Mouse (Mus musculus) lung, adult 18-20 months (tissue): Measurements from ENCODE around the gene Nol9.

Experiments used
- DNase-seq, 2 experiments: peaks; one replicate each; pipeline ENCODE4 v3.0.0; 2022; ENCODE audit warnings: mixed read lengths in 2 of 2

The Nol9 gene

DNA sequence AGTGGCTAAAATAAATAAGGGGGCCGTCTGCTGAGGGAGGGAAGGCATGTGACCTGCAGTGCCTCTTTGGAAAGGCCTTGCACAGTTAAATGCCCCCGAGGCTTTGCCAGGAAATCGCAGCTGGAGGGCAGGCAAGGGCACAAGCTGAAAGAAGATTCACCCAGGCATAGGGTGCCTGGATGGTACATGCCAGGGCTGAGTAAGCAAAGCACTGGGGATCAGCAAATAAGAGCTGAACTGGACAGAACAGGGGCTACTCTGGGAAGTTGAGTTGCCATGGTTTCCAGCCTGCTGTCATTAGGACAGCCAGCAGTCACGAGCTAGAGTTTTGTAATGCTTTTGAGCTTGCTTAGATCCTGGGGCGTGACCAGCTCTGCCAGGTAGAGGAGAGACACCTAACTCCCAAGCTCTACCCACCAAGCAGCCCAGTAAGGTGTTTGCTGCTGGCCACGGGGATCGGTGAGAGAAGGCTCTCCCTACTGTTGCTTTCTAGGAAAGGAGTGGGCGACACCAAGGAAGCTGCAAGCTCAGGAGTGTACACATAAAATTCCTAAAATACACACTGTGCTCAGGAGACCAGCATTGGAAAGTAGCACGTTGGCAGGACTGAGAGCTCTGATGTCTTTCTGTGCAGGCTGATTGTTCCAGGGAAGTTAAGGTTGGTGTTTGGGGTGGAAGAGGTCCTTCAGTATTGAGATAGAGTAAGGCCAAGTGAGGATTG, 23.4 kb downstream of the Nol9 start:
- no peak for DNase-seq

GRCm38 (mm10) chr4:152067280-152067679, 28.2 kb downstream of the Nol9 start:
- no peak for DNase-seq

GRCm38 (mm10) chr4:152068166-152068724, 29.1 kb downstream of the Nol9 start:
- DNase-seq, result no peak

GRCm38 (mm10) chr4:152069245-152069644, 30.1 kb downstream of the Nol9 start:
- no peak for DNase-seq

DNA sequence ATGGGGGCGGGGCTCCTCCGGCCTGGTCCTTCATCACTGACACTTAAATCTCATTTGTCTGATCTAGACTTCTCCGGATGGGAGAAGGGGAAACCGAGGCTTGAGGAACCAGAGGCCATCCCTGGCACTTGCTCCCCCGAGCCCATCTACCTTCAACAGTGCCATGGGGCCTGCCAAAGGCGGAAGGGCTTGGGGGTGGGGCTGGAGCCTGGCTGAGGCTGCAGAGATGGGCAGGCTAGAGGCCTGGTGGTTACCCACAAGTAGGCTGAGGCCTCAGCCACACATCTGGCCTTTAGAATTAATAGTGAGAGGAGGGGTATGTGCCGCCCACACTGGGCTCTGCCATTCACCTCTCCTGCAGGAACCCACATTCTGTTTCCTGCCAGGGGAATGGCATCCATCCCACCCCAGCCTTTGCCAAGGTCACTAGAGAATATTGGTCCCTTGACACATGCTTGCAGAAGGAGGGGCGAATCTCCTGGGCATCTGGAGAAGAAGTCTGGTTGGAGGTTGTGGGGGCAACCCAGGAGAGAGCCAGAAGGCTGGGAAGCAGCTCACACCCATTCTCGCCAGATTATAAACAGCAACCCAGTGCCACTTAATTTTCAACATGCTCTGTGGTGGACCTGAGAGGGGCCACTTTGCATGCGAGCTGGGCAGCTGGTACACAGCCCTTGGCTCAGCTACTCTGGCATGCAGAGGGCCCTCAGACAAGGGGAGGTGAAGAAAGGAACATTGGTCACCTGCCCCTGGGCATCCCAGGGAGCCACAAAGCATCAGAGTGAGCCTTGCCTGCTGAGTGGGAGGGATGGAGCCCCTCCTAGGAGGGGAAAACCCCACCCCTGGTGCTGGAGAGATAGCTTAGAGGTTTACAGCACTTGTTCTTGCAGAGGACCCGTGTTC, 31.6 kb downstream of the Nol9 start:
- peak in 1 of 2 experiments; percentile 36 for DNase-seq

- DNase-seq, result peak; percentile 79 to 85
These were observed 33.0 kb downstream of the Nol9 start, which contains the start of gene Plekhg5 for GRCm38 (mm10) chr4:152072121-152072601. Plekhg5 (plus strand) TSS chr4:152072498.

GRCm38 (mm10) chr4:152072655-152073054, 33.5 kb downstream of the Nol9 start:
- DNase-seq, result no peak

DNA sequence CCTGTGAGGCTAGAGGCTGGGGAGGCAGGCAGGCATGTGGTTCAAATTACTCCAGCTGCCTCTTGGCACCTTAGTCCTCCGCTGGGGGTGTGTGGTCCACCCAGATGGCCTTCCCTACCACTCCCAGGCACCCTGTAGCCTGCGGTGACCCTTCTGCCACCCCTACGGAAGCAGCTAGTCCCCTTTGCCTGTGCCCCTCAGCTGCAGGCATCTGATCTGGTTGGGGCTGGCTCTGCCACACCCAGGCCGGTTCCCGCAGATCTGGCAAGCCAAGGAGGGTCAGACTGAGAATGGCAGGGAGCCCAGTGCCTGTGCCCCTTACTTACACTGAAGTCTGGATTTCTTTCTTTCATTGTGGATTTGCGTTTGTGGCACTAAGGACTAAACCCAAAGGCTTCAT, 34.6 kb downstream of the Nol9 start:
- DNase-seq, result no peak

DNA sequence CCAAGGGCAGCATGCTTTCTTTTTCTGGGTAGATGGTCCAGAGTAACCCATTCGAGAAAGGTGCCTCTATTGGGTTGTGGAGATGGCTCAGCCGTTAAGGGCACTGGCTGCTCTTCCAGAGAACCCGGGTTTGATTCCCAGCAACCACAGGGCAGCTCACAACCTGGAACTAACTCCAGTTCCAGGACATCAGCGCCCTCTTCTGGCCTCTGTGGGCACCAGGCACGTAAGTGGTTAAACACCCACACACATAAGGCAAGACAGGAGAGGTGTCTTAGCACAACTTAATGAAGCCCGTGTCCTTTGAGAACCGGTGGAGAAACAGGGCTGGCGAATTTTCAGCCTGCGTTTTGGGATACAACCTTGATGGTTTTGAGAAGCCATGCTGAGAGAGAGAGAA, 35.4 kb downstream of the Nol9 start:
- no peak for DNase-seq

DNA sequence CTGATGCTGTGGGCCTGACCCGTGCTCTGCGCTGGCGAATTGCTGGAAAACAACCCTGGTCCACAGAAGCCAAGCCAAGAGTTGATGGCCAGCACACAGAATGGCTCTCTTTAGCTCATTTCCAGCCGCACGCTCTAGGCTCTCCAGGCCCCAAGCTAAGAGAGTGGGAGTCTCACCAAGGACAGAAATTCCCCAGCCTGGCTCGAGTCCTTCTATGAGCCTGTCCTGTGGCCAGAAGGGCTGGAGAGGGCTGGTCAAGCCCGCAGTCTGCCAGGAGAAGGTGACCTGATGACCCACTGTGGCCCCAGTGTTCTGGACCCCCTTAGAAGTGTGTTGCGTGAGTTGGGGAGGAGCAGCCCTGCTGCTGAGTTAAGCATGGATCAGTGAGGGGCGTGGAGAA, 38.1 kb downstream of the Nol9 start:
- no peak for DNase-seq

DNA sequence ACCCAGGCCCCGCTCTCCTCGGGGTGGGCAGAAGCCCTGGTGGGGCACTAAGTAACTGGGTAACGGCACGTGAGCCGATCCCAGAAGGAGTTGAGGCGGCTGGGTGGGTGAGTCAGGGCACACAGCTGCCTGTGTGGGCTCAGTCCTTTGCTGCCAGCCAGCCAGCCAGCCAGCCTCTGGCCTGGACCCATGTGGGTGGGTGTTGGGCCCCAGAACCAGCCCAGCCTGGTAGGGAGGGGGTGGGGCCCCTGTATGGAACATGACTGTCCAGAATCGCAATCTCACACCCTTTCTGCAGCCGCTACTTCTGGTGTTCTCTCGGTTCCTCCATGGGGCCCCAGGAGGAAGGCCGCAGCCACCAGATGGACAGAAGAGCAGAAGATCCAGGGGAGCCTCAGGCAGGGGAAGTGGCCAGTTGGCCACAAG, 39.0 kb downstream of the Nol9 start:
- DNase-seq, result no peak

DNA sequence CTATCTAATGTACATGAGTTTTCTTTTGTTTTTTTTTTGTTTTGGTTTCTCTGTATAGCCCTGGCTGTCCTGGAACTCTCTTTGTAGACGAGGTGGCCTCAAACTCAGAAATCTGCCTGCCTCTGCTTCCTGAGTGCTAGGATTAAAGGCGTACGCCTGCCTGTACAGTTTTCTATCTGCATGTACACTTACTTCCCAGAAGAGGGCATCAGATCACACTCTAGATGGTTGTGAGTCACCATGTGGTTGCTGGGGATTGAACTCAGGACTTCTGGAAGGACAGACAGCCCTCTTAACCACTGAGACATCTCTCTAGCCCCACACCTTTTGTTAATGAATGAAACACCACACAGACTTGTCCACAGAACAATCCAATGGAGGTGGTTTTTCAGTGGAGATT, 40.1 kb downstream of the Nol9 start:
- no peak for DNase-seq

- no peak for DNase-seq
These were observed 40.8 kb downstream of the Nol9 start for GRCm38 (mm10) chr4:152079931-152080330.

DNA sequence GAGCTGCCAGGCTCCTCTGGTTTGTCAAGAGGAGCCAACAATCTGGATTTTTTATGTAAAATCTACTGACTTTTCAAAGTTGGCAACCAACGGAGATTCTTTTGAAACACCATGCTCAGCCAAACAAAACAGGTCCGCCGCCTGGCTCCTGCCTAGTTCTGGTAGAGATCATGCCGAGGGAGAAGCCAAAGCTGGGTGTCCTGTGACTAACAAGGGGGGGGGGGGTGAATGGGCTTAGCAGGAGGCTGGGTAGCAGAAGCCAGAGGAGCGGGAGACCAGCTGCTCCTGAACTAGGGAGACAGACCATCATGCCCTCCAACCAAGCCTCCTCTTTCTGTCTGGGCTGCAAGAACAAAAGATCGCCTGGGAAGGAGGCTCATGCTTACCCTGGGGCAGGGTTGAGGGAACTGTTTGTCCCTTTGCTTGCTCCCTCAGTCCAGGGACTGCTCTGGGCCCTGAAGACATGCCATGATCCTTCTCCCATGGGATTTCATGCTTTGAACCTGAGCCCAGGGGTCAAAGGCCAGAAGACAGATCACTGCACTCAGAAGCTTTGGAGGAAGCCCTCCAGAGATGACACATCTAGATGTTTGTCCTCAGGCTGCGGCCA, 44.6 kb downstream of the Nol9 start:
- DNase-seq, result no peak

DNA sequence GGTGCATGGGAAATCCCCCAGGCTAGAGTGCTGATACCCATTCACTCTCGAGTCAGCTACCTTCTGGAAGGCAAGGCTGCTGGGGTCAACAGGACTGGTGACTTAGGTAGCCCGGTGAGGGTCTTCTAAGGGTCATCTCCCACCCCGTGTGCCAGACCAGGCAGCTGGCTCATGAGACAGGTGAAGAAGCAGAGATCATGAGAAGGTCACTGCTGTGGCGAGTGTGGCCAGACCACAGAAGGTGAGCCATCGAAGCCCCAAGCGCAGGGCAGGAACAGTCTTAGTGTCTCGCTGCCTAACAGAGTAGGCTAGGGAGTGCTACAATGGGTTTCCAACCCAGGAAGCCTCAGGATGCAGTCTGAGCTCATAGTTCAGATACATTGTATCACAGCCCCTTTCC, 45.5 kb downstream of the Nol9 start:
- DNase-seq, result no peak

DNA sequence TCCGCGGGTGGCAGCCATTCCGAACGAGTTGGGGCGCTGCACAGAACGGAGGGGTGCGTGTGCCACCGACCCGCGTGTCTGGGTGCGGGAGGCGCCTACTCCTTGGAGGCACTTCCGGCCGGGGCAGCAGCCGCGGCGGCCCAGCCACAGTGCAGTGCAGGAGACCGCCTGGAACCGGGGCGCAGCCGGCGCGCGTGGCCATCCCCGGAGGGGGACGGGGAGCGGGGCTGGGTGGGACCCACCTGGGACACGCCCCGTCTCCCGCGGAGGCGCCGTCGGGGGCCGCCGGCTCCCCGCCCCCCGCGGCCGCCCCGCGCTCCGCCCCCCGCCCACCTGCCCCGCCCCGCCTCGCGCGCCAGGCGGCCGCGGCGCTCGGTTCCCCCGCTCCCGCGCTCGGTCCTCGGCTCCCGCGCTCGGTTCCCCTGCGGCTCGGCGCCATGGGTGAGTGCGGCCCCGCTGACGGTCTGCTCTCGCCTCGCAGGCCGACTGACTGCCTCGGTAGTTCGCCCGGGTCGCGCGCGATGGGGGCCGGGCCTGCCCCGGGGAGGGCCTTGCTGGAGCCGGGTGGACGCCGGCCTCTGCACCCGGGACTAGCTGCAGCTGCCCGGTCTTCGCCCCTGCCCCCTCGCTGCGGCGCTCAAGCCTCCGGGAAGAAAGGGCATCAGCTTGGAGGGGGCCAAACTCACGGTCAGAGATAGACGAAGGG, 47.5 kb downstream of the Nol9 start:
- peak; percentile 65 to 73 for DNase-seq

DNA sequence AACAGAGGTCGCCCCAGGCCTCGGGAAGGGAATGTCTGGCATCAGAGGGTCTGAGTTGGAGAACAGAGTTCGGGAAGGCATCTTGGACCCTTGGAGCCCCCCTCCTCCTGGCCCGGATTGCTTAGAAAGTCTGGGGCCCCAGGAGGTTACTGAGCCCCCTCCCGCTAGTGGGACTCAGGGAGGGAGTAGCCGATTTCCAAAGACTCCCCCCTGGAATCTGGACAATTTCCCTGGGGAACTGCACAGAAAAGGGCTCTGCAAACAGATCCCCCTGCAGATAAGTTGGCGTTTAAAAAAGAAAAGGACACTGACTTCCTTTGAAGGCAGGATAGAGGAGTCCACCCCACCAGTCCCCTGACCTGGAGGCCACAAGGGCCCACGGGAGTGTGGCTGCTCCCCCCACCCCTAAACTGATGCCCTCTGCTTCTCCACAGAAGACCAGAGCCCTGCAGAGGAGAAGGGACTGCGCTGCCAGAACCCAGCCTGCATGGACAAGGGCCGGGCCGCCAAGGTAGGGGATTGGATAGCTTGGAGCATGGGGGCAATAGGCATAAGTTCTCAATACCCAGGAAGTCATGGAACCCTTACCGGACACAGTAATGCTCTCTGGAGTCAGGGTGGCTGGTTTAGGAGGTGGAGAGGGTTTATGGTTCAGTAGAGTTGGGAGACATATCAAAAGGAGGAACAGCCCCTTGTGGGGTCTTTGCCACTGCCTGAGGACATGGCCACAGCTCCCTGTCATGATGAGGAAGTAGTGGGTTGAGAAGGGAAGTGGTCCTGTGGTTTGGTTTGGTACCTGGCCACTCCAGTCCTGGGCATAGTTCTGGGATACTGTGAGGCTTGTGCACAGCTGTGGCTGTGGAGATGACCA, 48.3 kb downstream of the Nol9 start:
- DNase-seq, result no peak

DNA sequence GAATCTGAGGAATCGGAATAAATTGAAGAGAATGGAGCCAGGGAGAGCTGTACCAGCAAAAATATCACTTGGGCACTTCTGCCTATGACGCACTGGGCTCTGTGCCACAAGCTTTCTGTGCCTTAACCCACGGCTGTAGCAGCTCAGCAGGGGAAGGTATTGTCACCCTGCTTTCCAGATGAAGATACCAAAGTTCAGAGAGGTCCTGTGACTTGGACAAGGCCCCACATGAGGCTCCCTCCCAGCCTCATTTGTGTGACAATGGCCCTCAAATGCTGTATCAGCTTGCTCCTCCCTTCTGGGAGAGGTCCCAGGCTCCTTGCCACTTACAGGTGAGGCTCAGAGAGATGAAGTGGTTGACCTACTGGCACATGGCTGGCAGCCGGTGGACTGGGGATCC, 49.0 kb downstream of the Nol9 start:
- peak; percentile 60 to 65 for DNase-seq

GRCm38 (mm10) chr4:152088556-152089120, 49.5 kb downstream of the Nol9 start:
- no peak for DNase-seq

GRCm38 (mm10) chr4:152090191-152090590, 51.1 kb downstream of the Nol9 start:
- no peak for DNase-seq

GRCm38 (mm10) chr4:152092751-152093293, 53.7 kb downstream of the Nol9 start:
- no peak for DNase-seq
